Mouse (Mus musculus) left cerebral cortex, postnatal 14 days (tissue): ENCODE measurements around the gene 4833423E24Rik. TPM values are rescaled to one million over a fixed set of nuclear protein-coding genes. Genes with fewer than 3 reads are reported as not detected.
A peak's percentile ranks its signal among the peaks of the same experiment; 100 is the strongest.

Source experiments
- DNase-seq, 2 experiments: peaks; one replicate each; pipeline ENCODE4 v3.0.0; 2021 to 2022; ENCODE audit warnings: low spot score in 2 of 2, mixed read lengths in 1 of 2
- intact Hi-C: fragments of 180-260 bp; cut with DNase I; formaldehyde crosslinking; loops from one replicate; pipeline ENCODE4 v1.15.1; 2025
- long read RNA-seq, 2 experiments: library from polyadenylated mRNA; stranded (forward); transcript quantifications; one replicate each; pipeline ENCODE4 v2.0.0; 2021
- total RNA-seq, 2 experiments: library from RNA; stranded (reverse); gene quantifications; 2 replicates each; pipeline ENCODE4 v1.2.3; 2021

The 4833423E24Rik gene
- total RNA-seq = under 1 TPM in 1 of 2 experiments, not detected in 1; 0.19 TPM
- long read RNA-seq, experiment 1 = 0 reads
- long read RNA-seq, experiment 2 = 0 reads

- intact Hi-C loops = no loop called here
- DNase-seq = no peak
Observed at GRCm38 (mm10) chr2:85518879-85519278, at the start of gene 4833423E24Rik. Gene 4833423E24Rik (minus strand): TSS chr2:85519024.

GRCm38 (mm10) chr2:85561187-85561586 is 42.4 kb upstream of the 4833423E24Rik start:
- peak; percentile 68 to 69 for DNase-seq
- intact Hi-C loops = loop anchor here (1.0 to 2.0 kb wide), 2 partner anchors 314 to 438 kb away; no protein-coding TSS in a partner anchor

GRCm38 (mm10) chr2:85560226-85560625 is 41.4 kb upstream of the 4833423E24Rik start:
- intact Hi-C loops = loop anchor here (2.0 kb wide), 1 partner anchor 313 kb away; no protein-coding TSS in a partner anchor
- DNase-seq = peak; percentile 2 to 3

GRCm38 (mm10) chr2:85554806-85555205 is 36.0 kb upstream of the 4833423E24Rik start:
- DNase-seq = no peak
- intact Hi-C loops = no loop called here

GRCm38 (mm10) chr2:85533934-85534333 is 15.1 kb upstream of the 4833423E24Rik start:
- intact Hi-C loops = no loop called here
- DNase-seq = no peak

- no peak for DNase-seq
- intact Hi-C loops = no loop called here
Observed at GRCm38 (mm10) chr2:85532082-85532778, 13.4 kb upstream of the 4833423E24Rik start.

GRCm38 (mm10) chr2:85522859-85523489 is 4.2 kb upstream of the 4833423E24Rik start:
- intact Hi-C loops = no loop called here

GRCm38 (mm10) chr2:85518292-85518691 is 532 bp downstream of the 4833423E24Rik start:
- intact Hi-C loops = no loop called here
- DNase-seq = no peak

More at GRCm38 (mm10) chr2:85522859-85523489, 4.2 kb upstream of the 4833423E24Rik start:
- no peak for DNase-seq

- intact Hi-C loops = no loop called here
- DNase-seq = no peak
Observed at GRCm38 (mm10) chr2:85510376-85510775, 8.4 kb downstream of the 4833423E24Rik start.

- intact Hi-C loops = no loop called here
Observed at GRCm38 (mm10) chr2:85490396-85490795, 28.4 kb downstream of the 4833423E24Rik start.

GRCm38 (mm10) chr2:85466801-85467325 is 52.0 kb downstream of the 4833423E24Rik start:
- DNase-seq = no peak
- intact Hi-C loops = no loop called here

More at GRCm38 (mm10) chr2:85490396-85490795, 28.4 kb downstream of the 4833423E24Rik start:
- no peak for DNase-seq

GRCm38 (mm10) chr2:85443539-85443938 is 75.3 kb downstream of the 4833423E24Rik start, which contains the start of gene Olfr995:
Gene Olfr995 (minus strand): TSS chr2:85443639.
- no peak for DNase-seq
- intact Hi-C loops = no loop called here

GRCm38 (mm10) chr2:85442546-85442945 is 76.3 kb downstream of the 4833423E24Rik start:
- intact Hi-C loops = no loop called here

GRCm38 (mm10) chr2:85436351-85436750 is 82.5 kb downstream of the 4833423E24Rik start, which contains the start of gene Olfr994:
Gene Olfr994 (minus strand): TSS chr2:85436451.
- DNase-seq = no peak
- intact Hi-C loops = no loop called here

More at GRCm38 (mm10) chr2:85442546-85442945, 76.3 kb downstream of the 4833423E24Rik start:
- DNase-seq = no peak

Other genes starting within 250 kb of the 4833423E24Rik start
- gene Olfr987, start 179.7 kb downstream of the 4833423E24Rik start, total RNA-seq = not detected
- not detected for gene Olfr988, start 155.8 kb downstream of the 4833423E24Rik start, total RNA-seq
- gene Olfr992, start 109.6 kb downstream of the 4833423E24Rik start, total RNA-seq = not detected
- not detected for gene Olfr993, start 104.1 kb downstream of the 4833423E24Rik start, total RNA-seq
- gene Olfr994, start 82.6 kb downstream of the 4833423E24Rik start, total RNA-seq = not detected
- not detected for gene Olfr995, start 75.4 kb downstream of the 4833423E24Rik start, total RNA-seq
- gene Olfr996, start 60.2 kb upstream of the 4833423E24Rik start, total RNA-seq = not detected
- gene Olfr998, start 69.9 kb upstream of the 4833423E24Rik start, total RNA-seq = not detected
- gene Olfr1000, start 92.9 kb upstream of the 4833423E24Rik start, total RNA-seq = not detected
- gene Olfr1002, start 131.7 kb upstream of the 4833423E24Rik start, total RNA-seq = not detected
- not detected for gene Olfr154, start 145.4 kb upstream of the 4833423E24Rik start, total RNA-seq
- not detected for gene Olfr1006, start 159.7 kb upstream of the 4833423E24Rik start, total RNA-seq
- gene Olfr1008, start 170.4 kb upstream of the 4833423E24Rik start, total RNA-seq = not detected
- not detected for gene Olfr1009, start 196.4 kb upstream of the 4833423E24Rik start, total RNA-seq
- gene Olfr1012, start 243.7 kb upstream of the 4833423E24Rik start, total RNA-seq = not detected
- gene Olfr1013, start 248.1 kb upstream of the 4833423E24Rik start, total RNA-seq = not detected